Mouse (Mus musculus) neutrophil, adult 5-6 weeks (primary cell): Measurements from ENCODE around the gene AI481877. TPM values are rescaled to one million over a fixed set of nuclear protein-coding genes. Genes with fewer than 3 reads are reported as not detected.

ENCODE experiments used
- ATAC-seq: fragments of 151-379, 151-347 bp; 2 replicates; pipeline ENCODE4 v1.8.0; 2017; ENCODE audit warnings: mild to moderate bottlenecking, moderate TSS enrichment; ENCODE audit not compliant: insufficient number of reproducible peaks, poor library complexity, low FRiP score, severe bottlenecking; ENCODE audit errors: extremely low read depth
- total RNA-seq: library from RNA; stranded (forward); fragments of 200-1000 nt; gene quantifications from 2 replicates; pipeline ENCODE4 v1.2.3, GENCODE M21; 2017

Gene AI481877
- total RNA-seq, 1 experiment from 2014 or later: not detected

GRCm38 (mm10) chr4:59149043-59149442, 10.3 kb upstream of the AI481877 start:
- no peak for ATAC-seq

- ATAC-seq: no peak
These were observed 9.8 kb downstream of the AI481877 start for GRCm38 (mm10) chr4:59128935-59129334.

- ATAC-seq: no peak
These were observed 13.7 kb downstream of the AI481877 start for GRCm38 (mm10) chr4:59125053-59125452.

GRCm38 (mm10) chr4:59123557-59123956, 15.2 kb downstream of the AI481877 start:
- no peak for ATAC-seq

- ATAC-seq: no peak
These were observed 20.9 kb downstream of the AI481877 start for GRCm38 (mm10) chr4:59117644-59118495.

GRCm38 (mm10) chr4:59108721-59109120, 30.1 kb downstream of the AI481877 start:
- ATAC-seq: no peak

GRCm38 (mm10) chr4:59107886-59108285, 30.9 kb downstream of the AI481877 start:
- ATAC-seq: no peak

- ATAC-seq: no peak
These were observed 32.1 kb downstream of the AI481877 start for GRCm38 (mm10) chr4:59106661-59107060.

GRCm38 (mm10) chr4:59104166-59104565, 34.6 kb downstream of the AI481877 start:
- ATAC-seq: no peak

- ATAC-seq: peak; percentile 72; the same call in 1 of the 2 replicates
These were observed 42.4 kb downstream of the AI481877 start for GRCm38 (mm10) chr4:59096393-59096792.

- no peak for ATAC-seq
These were observed 49.4 kb downstream of the AI481877 start for GRCm38 (mm10) chr4:59089391-59089790.

GRCm38 (mm10) chr4:59083430-59083829, 55.4 kb downstream of the AI481877 start:
- ATAC-seq: no peak

GRCm38 (mm10) chr4:59069276-59069675, 69.5 kb downstream of the AI481877 start:
- ATAC-seq: no peak

- no peak for ATAC-seq
These were observed 76.3 kb downstream of the AI481877 start for GRCm38 (mm10) chr4:59062526-59062925.

GRCm38 (mm10) chr4:59057929-59058328, 80.9 kb downstream of the AI481877 start:
- no peak for ATAC-seq

GRCm38 (mm10) chr4:59051081-59051480, 87.7 kb downstream of the AI481877 start:
- ATAC-seq: no peak

- ATAC-seq: no peak
These were observed 91.6 kb downstream of the AI481877 start for GRCm38 (mm10) chr4:59047222-59047621.

GRCm38 (mm10) chr4:59043891-59044290, 94.9 kb downstream of the AI481877 start:
- no peak for ATAC-seq

GRCm38 (mm10) chr4:59043074-59043473, 95.7 kb downstream of the AI481877 start:
- no peak for ATAC-seq

- ATAC-seq: no peak
These were observed 98.1 kb downstream of the AI481877 start for GRCm38 (mm10) chr4:59040397-59041287.
